Mouse (Mus musculus) neural tube, embryonic 12.5 days (tissue): ENCODE data around the gene Cdh18. TPM values are rescaled to one million over a fixed set of nuclear protein-coding genes. Genes with fewer than 3 reads are reported as not detected.
"Not testable (repeated sequence)": the region's sequence is repeated elsewhere in the genome, so short reads cannot be mapped to it uniquely, and the experiment has no call there.

ENCODE experiments used
- ATAC-seq: fragments of 200-750 bp; cut with Nextera tagmentation; 2 replicates; pipeline ENCODE4 v1.8.0; 2017; ENCODE audit warnings: low read depth, mild to moderate bottlenecking, moderate TSS enrichment, moderate library complexity; ENCODE audit not compliant: low FRiP score
- H3K27ac ChIP-seq: fragments of 300-500 bp; sonication (generic); 2 replicates; pipeline ENCODE4 v1.5.1; 2016
- H3K27me3 ChIP-seq: fragments of 300-500 bp; sonication (generic); replicated peaks from 2 replicates; pipeline ENCODE4 v1.6.1; 2016; ENCODE audit warnings: mild to moderate bottlenecking
- H3K36me3 ChIP-seq: fragments of 300-500 bp; sonication (generic); 2 replicates; pipeline ENCODE4 v1.6.1; 2016; ENCODE audit warnings: mild to moderate bottlenecking
- H3K4me1 ChIP-seq: fragments of 300-500 bp; sonication (generic); 2 replicates; pipeline ENCODE4 v1.6.1; 2016
- H3K4me2 ChIP-seq: fragments of 300-500 bp; sonication (generic); replicated peaks from 2 replicates; pipeline ENCODE4 v1.6.1; 2016; ENCODE audit warnings: mild to moderate bottlenecking
- H3K4me3 ChIP-seq: fragments of 300-500 bp; sonication (generic); 2 replicates; pipeline ENCODE4 v1.5.1; 2016
- H3K9ac ChIP-seq: fragments of 300-500 bp; sonication (generic); 2 replicates; pipeline ENCODE4 v1.6.1; 2016; ENCODE audit warnings: mild to moderate bottlenecking
- H3K9me3 ChIP-seq: fragments of 300-500 bp; sonication (generic); 2 replicates; pipeline ENCODE4 v1.6.1; 2016; ENCODE audit warnings: mild to moderate bottlenecking
- whole genome bisulfite sequencing: fragments of 180-500 bp; shearing (Covaris S2); methylation state at CpG from one replicate; pipeline ENCODE4 v1.1.7; 2016; 5-methylcytosine and 5-hydroxymethylcytosine counted together
- polyA plus RNA-seq: library from polyadenylated mRNA; unstranded; fragments of >200 nt; fragmentation: Nextera tagmentation; extraction: Ambion mirVana; gene quantifications from 2 replicates; pipeline ENCODE4 v1.2.1, GENCODE M21; 2016

Cdh18 gene
- polyA plus RNA-seq, 1 experiment from 2014 or later = 2.3 TPM

DNA sequence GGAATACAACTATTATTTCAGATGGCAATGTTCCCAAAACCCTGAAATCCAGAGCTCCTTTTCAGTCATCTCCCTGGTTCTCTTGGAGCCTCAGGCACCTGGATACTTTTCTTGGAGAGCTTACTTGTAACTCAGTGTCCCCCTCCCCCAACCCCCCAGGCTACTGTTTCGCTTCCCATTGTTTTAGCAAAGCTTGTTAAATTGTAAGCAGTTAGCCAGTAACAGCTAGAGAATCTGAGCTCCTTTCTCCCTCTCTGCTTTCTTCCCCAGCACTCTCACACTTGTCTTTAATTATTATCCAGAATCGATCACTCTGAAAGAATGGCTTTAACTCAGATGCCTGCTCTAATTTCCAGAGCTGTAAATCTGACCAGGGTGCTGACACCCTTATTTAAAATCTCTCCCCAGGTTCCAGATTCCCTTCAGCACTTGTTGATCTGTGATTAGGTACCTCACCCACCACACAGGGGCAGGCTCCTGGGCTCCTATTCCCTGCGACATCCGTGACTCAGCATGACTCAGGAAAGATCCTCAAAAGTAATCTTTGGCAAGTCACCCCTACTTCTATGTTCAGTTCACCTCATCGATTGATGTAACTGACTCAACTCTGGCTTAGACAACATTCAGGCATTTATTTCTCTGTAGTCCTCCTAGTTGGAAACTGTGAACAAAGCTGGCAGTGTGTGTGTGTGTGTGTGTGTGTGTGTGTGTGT is 556.0 kb downstream of the Cdh18 start:
- Histone ChIP-seq H3K4me3 (no peak overlapping the region), H3K27me3 (no peaks in the 10 kb centered on the region), H3K36me3 (no peaks in the 10 kb centered on the region), H3K9me3 (no peaks in the 10 kb centered on the region), H3K4me2 (no peak overlapping the region), H3K9ac (no peak overlapping the region), H3K4me1 (no peaks in the 10 kb centered on the region), H3K27ac (no peak overlapping the region)
- peak; percentile 9; the same call in 1 of the 2 replicates for ATAC-seq
- WGBS = 23% methylated on average over 5 of the region's 5 CpGs

DNA sequence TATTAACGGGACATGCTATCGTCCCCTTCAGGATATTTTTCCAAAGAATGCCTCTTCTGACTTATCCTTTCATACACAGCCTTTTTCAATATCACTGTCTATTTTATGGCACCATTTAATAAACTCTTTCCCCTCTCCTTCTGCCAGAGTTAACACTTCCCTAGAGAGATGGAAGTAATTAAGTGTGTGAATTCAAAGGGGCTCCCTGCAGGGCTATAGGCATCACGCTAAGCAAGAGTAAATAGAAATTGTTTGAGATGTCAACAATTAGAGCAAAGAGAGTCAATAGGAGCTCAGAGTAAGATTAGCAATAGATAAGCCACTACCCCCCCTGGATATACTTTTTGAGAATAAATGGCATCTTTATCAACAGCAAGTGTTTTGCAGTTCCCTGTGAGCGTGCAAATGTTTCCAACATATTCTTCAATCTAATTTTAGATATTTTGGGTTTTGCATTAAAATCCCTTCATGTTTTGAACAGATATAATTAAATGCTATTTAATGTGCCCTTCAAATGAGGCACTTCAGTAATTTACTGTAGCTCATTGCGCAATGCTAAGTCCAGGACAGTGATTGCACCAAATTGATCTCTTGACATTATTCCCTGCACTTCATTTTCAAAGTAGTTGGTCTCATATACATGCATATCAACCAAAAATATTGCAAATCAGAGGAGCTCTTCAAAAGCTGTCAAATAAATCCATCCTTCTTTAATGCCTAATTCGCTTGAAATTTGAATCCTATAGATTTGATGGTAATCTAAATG is 586.3 kb downstream of the Cdh18 start:
- peak; percentile 44; the same call in 1 of the 2 replicates for ATAC-seq
- no peaks in the 10 kb centered on the region for H3K36me3 ChIP-seq
- no peak overlapping the region for H3K9ac ChIP-seq
- H3K4me1 ChIP-seq = no peaks in the 10 kb centered on the region
- no peaks in the 10 kb centered on the region for H3K27me3 ChIP-seq
- H3K9me3 ChIP-seq = no peaks in the 10 kb centered on the region
- 61% methylated on average over 6 of the region's 6 CpGs for WGBS
- H3K27ac ChIP-seq = no peak overlapping the region
- no peak overlapping the region for H3K4me2 ChIP-seq
- H3K4me3 ChIP-seq = no peak overlapping the region

DNA sequence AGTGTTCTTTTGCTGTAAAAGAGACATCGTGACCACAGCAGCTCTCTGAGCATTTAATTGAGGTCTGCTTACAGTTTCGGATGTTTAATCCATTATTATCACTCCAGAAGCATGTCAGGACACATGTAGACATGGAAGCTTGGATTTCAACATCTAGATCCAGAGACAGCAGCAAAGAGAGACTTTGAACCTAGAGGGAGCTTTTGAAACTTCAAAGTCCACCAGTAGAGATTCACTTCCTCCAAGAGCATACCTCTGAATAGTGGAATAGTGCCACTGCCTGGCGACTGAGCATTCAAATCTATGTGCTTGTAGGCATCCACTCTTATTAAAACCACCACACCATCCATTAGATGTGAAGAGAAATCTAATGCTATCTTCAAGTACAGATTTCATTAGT is 588.1 kb downstream of the Cdh18 start:
- Histone ChIP-seq H3K9me3 (no peaks in the 10 kb centered on the region), H3K4me2 (no peak overlapping the region), H3K27me3 (no peaks in the 10 kb centered on the region), H3K27ac (no peak overlapping the region), H3K36me3 (no peaks in the 10 kb centered on the region), H3K9ac (no peak overlapping the region), H3K4me3 (no peak overlapping the region), H3K4me1 (no peaks in the 10 kb centered on the region)
- ATAC-seq = no peak
- WGBS = 82% methylated on average over 3 of the region's 3 CpGs

DNA sequence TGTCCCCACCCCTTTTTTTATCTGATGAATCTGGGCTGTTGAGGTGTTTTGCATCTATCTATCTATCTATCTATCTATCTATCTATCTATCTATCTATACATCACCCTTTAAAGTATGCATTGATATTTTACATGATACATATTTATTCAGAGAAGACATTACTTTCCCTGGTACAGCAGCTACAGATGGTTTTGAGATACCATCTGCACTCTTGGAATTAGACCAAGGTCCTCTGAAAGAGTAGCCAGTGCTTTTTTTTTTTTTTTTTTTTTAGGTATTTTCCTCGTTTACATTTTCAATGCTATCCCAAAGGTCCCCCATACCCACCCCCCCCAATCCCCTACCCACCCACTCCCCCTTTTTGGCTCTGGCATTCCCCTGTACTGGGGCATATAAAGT is 594.1 kb downstream of the Cdh18 start:
- not testable (repeated sequence) for H3K27ac ChIP-seq, H3K4me1 ChIP-seq, H3K27me3 ChIP-seq, H3K36me3 ChIP-seq, ATAC-seq, H3K9ac ChIP-seq, H3K9me3 ChIP-seq, H3K4me2 ChIP-seq, H3K4me3 ChIP-seq
- WGBS = no CpG with 5 or more reads among the region's 1 CpGs

DNA sequence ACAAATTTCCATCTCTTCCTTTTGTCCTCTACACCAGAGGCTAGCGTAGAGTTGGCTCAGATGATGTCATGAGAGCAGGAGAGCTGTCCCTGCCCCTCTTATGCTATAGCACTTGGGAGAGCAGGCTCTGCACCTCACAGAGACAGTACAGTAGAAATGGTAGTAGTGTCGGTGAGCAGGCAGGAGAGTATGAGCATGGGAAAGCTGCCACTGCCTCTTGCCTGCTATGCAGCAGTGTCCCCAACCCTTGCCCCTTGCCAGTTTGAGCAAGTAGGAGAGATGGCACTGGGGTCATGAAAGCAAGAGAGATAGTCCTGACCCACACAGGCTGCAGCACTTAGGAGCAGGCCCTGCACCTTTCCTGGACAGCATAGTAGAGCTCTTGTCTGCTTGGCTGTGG is 607.1 kb downstream of the Cdh18 start:
- H3K9ac ChIP-seq = no peak overlapping the region
- H3K27ac ChIP-seq = no peak overlapping the region
- H3K4me1 ChIP-seq = no peaks in the 10 kb centered on the region
- WGBS = 81% methylated on average over 2 of the region's 2 CpGs
- no peak for ATAC-seq
- H3K9me3 ChIP-seq = no peaks in the 10 kb centered on the region
- no peaks in the 10 kb centered on the region for H3K36me3 ChIP-seq
- H3K27me3 ChIP-seq = no peaks in the 10 kb centered on the region
- H3K4me2 ChIP-seq = no peak overlapping the region
- no peak overlapping the region for H3K4me3 ChIP-seq

DNA sequence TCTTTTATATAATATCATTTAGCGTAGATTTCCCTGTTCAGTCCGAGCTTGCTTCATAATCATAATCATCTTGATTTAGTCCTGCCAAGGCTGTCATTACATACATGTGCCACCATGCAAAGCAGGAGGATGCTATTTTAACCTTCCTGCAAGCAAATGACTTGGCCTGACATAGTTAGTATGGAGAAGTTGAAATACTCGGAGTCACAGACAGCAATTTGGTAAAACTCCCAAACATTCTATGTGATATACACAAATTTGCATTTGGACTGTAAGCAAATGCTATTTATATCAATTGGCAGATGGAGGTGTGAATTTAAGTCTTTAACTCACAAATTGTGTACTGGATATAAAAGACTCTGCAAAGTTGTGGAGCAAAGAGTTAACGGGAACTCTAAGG is 616.0 kb downstream of the Cdh18 start:
- H3K4me3 ChIP-seq = no peak overlapping the region
- no peak for ATAC-seq
- no peaks in the 10 kb centered on the region for H3K4me1 ChIP-seq
- no peaks in the 10 kb centered on the region for H3K9me3 ChIP-seq
- H3K9ac ChIP-seq = no peak overlapping the region
- no peaks in the 10 kb centered on the region for H3K36me3 ChIP-seq
- H3K4me2 ChIP-seq = no peak overlapping the region
- H3K27ac ChIP-seq = no peak overlapping the region
- H3K27me3 ChIP-seq = no peaks in the 10 kb centered on the region
- WGBS = 93% methylated on average over 4 of the region's 4 CpGs

DNA sequence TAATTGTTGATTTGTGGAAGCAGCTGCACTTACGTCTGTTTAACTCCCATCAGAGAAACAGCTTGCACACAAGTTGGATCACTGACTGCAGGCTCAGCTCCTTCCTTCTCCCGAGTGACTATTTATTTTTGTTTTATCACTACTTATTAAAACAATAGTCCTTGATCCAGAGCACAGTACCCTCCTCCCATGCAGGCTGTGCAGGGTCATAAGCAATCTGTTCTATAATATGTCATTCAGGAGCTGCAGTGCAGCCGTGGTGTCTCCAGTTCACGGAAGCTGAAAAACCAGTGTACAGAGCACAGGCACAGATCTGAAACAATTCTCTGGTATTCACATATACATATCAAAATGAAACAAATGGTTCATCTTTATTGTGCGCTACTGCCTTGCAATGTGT is 625.8 kb downstream of the Cdh18 start:
- no peaks in the 10 kb centered on the region for H3K4me1 ChIP-seq
- no peaks in the 10 kb centered on the region for H3K27me3 ChIP-seq
- whole genome bisulfite sequencing = 58% methylated on average over 5 of the region's 5 CpGs
- H3K9ac ChIP-seq = no peak overlapping the region
- no peaks in the 10 kb centered on the region for H3K36me3 ChIP-seq
- no peaks in the 10 kb centered on the region for H3K9me3 ChIP-seq
- no peak overlapping the region for H3K4me2 ChIP-seq
- H3K4me3 ChIP-seq = no peak overlapping the region
- ATAC-seq = 0 out of 2 replicates have a peak, but pooled peaks have one; percentile 33
- no peak overlapping the region for H3K27ac ChIP-seq

DNA sequence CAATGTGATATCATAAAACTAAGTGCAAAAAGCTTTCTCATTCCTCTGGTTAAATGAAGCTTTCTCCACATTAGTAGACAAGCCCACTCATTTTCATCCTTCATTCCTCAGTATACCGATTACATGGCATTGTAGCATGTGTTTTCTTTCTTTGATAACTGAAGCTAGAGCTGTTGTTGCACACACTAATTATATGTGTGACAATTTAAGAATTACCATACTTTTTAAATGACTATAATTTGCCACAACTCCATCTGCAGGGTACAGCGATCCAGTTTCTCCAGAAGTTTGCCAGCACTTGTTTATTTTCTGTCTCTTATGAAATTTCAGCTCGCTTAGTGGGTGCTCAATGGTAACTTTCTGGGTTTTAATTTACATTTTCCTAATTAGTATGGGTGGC is 663.2 kb downstream of the Cdh18 start:
- no peak overlapping the region for H3K27ac ChIP-seq
- no peaks in the 10 kb centered on the region for H3K36me3 ChIP-seq
- 90% methylated on average over 3 of the region's 3 CpGs for WGBS
- ATAC-seq = no peak
- H3K4me3 ChIP-seq = no peak overlapping the region
- H3K4me1 ChIP-seq = no peaks in the 10 kb centered on the region
- H3K9ac ChIP-seq = no peak overlapping the region
- H3K27me3 ChIP-seq = no peaks in the 10 kb centered on the region
- H3K4me2 ChIP-seq = no peak overlapping the region
- no peaks in the 10 kb centered on the region for H3K9me3 ChIP-seq

DNA sequence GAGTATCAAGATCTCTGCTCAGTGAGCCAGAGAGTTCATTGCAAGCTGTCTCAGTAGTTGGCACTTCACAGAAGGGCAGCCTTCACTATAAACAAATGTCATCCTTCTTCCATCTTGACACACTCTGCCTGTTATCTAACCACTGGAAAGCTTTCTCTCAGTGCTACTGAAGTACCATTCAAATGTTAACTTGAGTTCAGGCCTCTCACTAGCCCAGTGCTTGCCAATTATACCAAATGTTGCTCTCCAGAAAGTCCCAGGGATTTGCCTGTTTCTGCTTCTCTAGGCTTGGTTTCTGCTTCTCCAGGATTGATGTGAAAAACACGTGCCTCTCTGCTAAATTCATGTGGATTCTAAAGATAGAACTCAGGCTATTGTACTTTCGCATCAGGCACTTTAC is 681.8 kb downstream of the Cdh18 start:
- no peak overlapping the region for H3K4me2 ChIP-seq
- 79% methylated on average over 2 of the region's 2 CpGs for WGBS
- ATAC-seq = no peak
- no peak overlapping the region for H3K27ac ChIP-seq
- H3K9ac ChIP-seq = no peak overlapping the region
- no peaks in the 10 kb centered on the region for H3K4me1 ChIP-seq
- H3K27me3 ChIP-seq = no peaks in the 10 kb centered on the region
- no peaks in the 10 kb centered on the region for H3K36me3 ChIP-seq
- no peaks in the 10 kb centered on the region for H3K9me3 ChIP-seq
- no peak overlapping the region for H3K4me3 ChIP-seq

DNA sequence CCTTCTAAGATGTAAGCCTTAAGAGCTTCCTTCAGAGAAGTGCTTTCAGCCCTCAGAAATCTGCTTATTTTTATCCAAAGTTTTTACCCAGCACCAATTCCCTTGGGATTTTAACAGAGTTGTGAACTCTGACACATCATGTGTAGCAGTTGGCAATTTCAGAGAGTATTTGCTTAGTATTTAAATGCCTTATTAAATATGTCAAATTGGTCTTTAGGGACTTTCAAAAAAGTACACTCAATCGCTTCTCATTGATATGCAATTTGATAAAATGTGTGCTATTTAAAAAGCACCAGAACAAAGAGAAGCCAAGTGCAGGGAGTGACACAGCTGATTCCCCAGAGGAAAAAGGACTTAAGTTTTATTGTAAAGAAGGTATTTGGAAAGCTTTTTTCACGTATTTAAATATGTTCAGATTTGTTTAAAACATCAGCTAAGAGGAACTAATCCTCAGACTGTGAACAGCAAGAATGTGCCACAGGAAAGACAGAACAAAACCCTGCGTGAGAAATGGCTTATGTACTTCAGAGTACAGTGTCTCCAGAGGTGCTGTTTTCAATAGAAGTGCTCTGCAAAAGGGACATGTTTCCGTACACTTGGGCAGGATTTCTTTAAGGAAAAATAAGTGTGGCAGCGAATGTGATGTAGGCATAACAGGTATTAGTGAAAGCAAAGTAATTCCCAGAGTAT is 709.1 kb downstream of the Cdh18 start:
- no peaks in the 10 kb centered on the region for H3K9me3 ChIP-seq
- no peaks in the 10 kb centered on the region for H3K27me3 ChIP-seq
- ATAC-seq = no peak
- no peak overlapping the region for H3K9ac ChIP-seq
- H3K4me1 ChIP-seq = no peaks in the 10 kb centered on the region
- H3K27ac ChIP-seq = no peak overlapping the region
- no peak overlapping the region for H3K4me3 ChIP-seq
- H3K36me3 ChIP-seq = no peaks in the 10 kb centered on the region
- H3K4me2 ChIP-seq = no peak overlapping the region
- 72% methylated on average over 5 of the region's 5 CpGs for WGBS

DNA sequence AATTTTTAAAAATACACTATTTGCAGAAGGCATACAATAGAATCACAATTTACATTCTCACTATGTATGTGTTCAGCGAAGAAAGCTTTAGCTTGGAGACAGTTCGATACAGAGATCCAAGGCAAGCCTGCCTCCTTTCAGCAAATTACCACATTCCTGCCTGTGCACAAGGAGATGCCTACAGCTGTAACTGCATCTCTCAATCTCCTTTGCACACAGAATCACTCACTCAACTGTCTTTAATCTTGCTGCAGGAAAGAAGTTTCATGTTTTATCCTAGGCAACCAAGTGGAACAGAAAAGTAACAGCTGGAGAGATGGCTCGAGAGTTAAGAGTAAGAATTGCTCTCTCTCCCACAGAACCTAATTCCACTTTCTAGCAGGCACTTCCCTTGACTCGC is 729.6 kb downstream of the Cdh18 start:
- no peak overlapping the region for H3K4me2 ChIP-seq
- H3K27ac ChIP-seq = no peak overlapping the region
- no peaks in the 10 kb centered on the region for H3K27me3 ChIP-seq
- WGBS = 78% methylated on average over 4 of the region's 4 CpGs
- no peak overlapping the region for H3K9ac ChIP-seq
- no peaks in the 10 kb centered on the region for H3K36me3 ChIP-seq
- ATAC-seq = no peak
- no peaks in the 10 kb centered on the region for H3K4me1 ChIP-seq
- H3K4me3 ChIP-seq = no peak overlapping the region
- no peaks in the 10 kb centered on the region for H3K9me3 ChIP-seq

DNA sequence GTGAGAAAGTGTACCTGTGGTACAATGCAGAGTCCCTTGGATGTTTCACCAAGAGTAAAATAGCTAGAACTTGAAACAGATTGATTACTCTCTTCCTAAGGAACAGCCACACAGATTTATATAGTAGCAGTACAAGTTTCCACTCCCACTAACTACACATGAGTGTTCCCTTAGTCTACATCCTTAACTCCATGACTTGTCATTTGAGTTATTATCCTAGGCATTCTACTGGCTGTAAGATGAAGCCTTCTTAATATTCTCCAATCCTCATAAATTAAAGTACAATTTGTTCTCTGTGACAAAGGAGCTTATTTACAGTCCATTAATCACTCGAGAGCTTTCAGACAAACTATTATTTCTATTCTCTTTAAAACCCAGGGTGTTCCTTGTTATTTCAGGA is 756.2 kb downstream of the Cdh18 start:
- ATAC-seq = no peak
- no peaks in the 10 kb centered on the region for H3K27me3 ChIP-seq
- no peaks in the 10 kb centered on the region for H3K36me3 ChIP-seq
- H3K9ac ChIP-seq = no peak overlapping the region
- no peaks in the 10 kb centered on the region for H3K9me3 ChIP-seq
- no peaks in the 10 kb centered on the region for H3K4me1 ChIP-seq
- 36% methylated on average over 1 of the region's 1 CpGs for WGBS
- H3K4me2 ChIP-seq = no peak overlapping the region
- H3K27ac ChIP-seq = no peak overlapping the region
- H3K4me3 ChIP-seq = no peak overlapping the region
